ENCODE assay signal across 21 mouse cellular contexts in genomic region chr16:4382406-4382805, GRCm38 (mm10). TPM values are rescaled to one million over a fixed set of nuclear protein-coding genes. Genes with fewer than 3 reads are reported as not detected.
DNase-seq lines count a peak whose midpoint lies in the region; ATAC-seq lines count a peak whose summit lies in the region.
"Had no signal": no experiment of that assay in that cellular context is flagged by ENCODE, and none has a peak within 500 bp of the region (broad histone marks: within the 10 kb centered on the region; RNA-seq: fewer than 3 reads in every experiment).

No protein-coding gene starts in this region.

- H3K4me2 ChIP-seq in forebrain, embryonic 15.5 days (replicated peaks): no peak overlapping the region
- no peak overlapping the region for H3K4me2 ChIP-seq in forebrain, embryonic 12.5 days
- H3K4me2 ChIP-seq in midbrain, embryonic 11.5 days: no peak overlapping the region
- H3K4me2 ChIP-seq in midbrain, embryonic 16.5 days (ENCODE audit: low read length): no peak overlapping the region
- H3K4me2 ChIP-seq: heart, embryonic 13.5 days; hindbrain, embryonic 12.5 days; hindbrain, embryonic 15.5 days; intestine, embryonic 15.5 days had no signal

- H3K36me3 ChIP-seq in forebrain, embryonic 15.5 days: no peaks in the 10 kb centered on the region
- H3K36me3 ChIP-seq in forebrain, embryonic 12.5 days (replicated peaks): no peaks in the 10 kb centered on the region
- H3K36me3 ChIP-seq in midbrain, embryonic 11.5 days (ENCODE audit: control insufficient read depth, insufficient read depth, low read length): no peaks in the 10 kb centered on the region
- H3K36me3 ChIP-seq in midbrain, embryonic 16.5 days (ENCODE audit: control insufficient read depth, insufficient read depth, low read length): no peaks in the 10 kb centered on the region
- H3K36me3 ChIP-seq: heart, embryonic 10.5 days; heart, embryonic 13.5 days; hindbrain, embryonic 12.5 days; hindbrain, embryonic 15.5 days; intestine, embryonic 15.5 days had no signal

- no peaks in the 10 kb centered on the region for H3K4me1 ChIP-seq in forebrain, embryonic 15.5 days
- H3K4me1 ChIP-seq in forebrain, embryonic 12.5 days: no peaks in the 10 kb centered on the region
- H3K4me1 ChIP-seq in midbrain, embryonic 11.5 days (ENCODE audit: control insufficient read depth, insufficient read depth, low read length): no peaks in the 10 kb centered on the region
- H3K4me1 ChIP-seq in midbrain, embryonic 16.5 days (ENCODE audit: control insufficient read depth, insufficient read depth, low read length): no peaks in the 10 kb centered on the region
- H3K4me1 ChIP-seq: hindbrain, embryonic 12.5 days; hindbrain, embryonic 15.5 days had no signal

- WGBS in forebrain, embryonic 15.5 days: 90% methylated on average over 3 of the region's 3 CpGs
- WGBS in forebrain, embryonic 12.5 days: 95% methylated on average over 3 of the region's 3 CpGs
- WGBS in midbrain, embryonic 11.5 days: 91% methylated on average over 3 of the region's 3 CpGs
- WGBS in midbrain, embryonic 16.5 days: 87% methylated on average over 3 of the region's 3 CpGs

- H3K27ac ChIP-seq in forebrain, embryonic 15.5 days (replicated peaks): 0 out of 2 replicates have a peak overlapping the region, but pooled peaks have one; percentile 19
- H3K27ac ChIP-seq in forebrain, embryonic 12.5 days: no peak overlapping the region
- H3K27ac ChIP-seq in midbrain, embryonic 11.5 days (ENCODE audit: low read depth, low read length): no peak overlapping the region
- no peak overlapping the region for H3K27ac ChIP-seq in midbrain, embryonic 16.5 days (ENCODE audit: low read length)
- H3K27ac ChIP-seq: heart, embryonic 10.5 days; heart, embryonic 13.5 days; hindbrain, embryonic 12.5 days; hindbrain, embryonic 15.5 days had no signal

- peak; percentile 85 for DNase-seq in heart, adult 11 months
- no peak for DNase-seq in heart, adult 8-10 months (ENCODE audit: low spot score)
- peak; percentile 51 for DNase-seq in midbrain, embryonic 11.5 days (ENCODE audit: low spot score, missing footprints)
- no peak for DNase-seq in thymus, postnatal 10 days (ENCODE audit: low spot score in 2 of 2)
- DNase-seq: adrenal gland, adult 8-10 months; adrenal gland, postnatal 25 days; cerebellum, adult 18-20 months; cerebellum, adult 9-10 months; cerebellum, postnatal 14 days; gastrocnemius, postnatal 10 days; gastrocnemius, postnatal 36 days had no signal

- H3K9me3 ChIP-seq in forebrain, embryonic 15.5 days: no peaks in the 10 kb centered on the region
- no peaks in the 10 kb centered on the region for H3K9me3 ChIP-seq in forebrain, embryonic 12.5 days
- no peaks in the 10 kb centered on the region for H3K9me3 ChIP-seq in midbrain, embryonic 11.5 days (ENCODE audit: control insufficient read depth, low read length)
- H3K9me3 ChIP-seq in midbrain, embryonic 16.5 days (replicated peaks; ENCODE audit: control insufficient read depth, low read length, poor library complexity, severe bottlenecking): no peaks in the 10 kb centered on the region
- H3K9me3 ChIP-seq: heart, embryonic 10.5 days; heart, embryonic 13.5 days; hindbrain, embryonic 12.5 days; hindbrain, embryonic 15.5 days; intestine, embryonic 15.5 days had no signal

- no peak overlapping the region for H3K9ac ChIP-seq in forebrain, embryonic 15.5 days (replicated peaks)
- no peak overlapping the region for H3K9ac ChIP-seq in forebrain, embryonic 12.5 days
- H3K9ac ChIP-seq in midbrain, embryonic 11.5 days (ENCODE audit: low read length): no peak overlapping the region
- no peak overlapping the region for H3K9ac ChIP-seq in midbrain, embryonic 16.5 days (ENCODE audit: low read depth, low read length)
- H3K9ac ChIP-seq: heart, embryonic 13.5 days; hindbrain, embryonic 12.5 days; hindbrain, embryonic 15.5 days; intestine, embryonic 15.5 days had no signal

- H3K4me3 ChIP-seq in forebrain, embryonic 15.5 days: no peak overlapping the region
- H3K4me3 ChIP-seq in forebrain, embryonic 12.5 days (replicated peaks): no peak overlapping the region
- H3K4me3 ChIP-seq in midbrain, embryonic 11.5 days (ENCODE audit: low read depth, low read length): no peak overlapping the region
- H3K4me3 ChIP-seq in midbrain, embryonic 16.5 days (ENCODE audit: low read depth, low read length): no peak overlapping the region
- H3K4me3 ChIP-seq: heart, embryonic 10.5 days; heart, embryonic 13.5 days; hindbrain, embryonic 12.5 days; hindbrain, embryonic 15.5 days; intestine, embryonic 15.5 days had no signal

- ATAC-seq in forebrain, embryonic 15.5 days (replicated peaks): no peak
- ATAC-seq in forebrain, embryonic 12.5 days (ENCODE audit: low FRiP score): no peak
- ATAC-seq in midbrain, embryonic 11.5 days (ENCODE audit: low FRiP score): no peak
- ATAC-seq in midbrain, embryonic 16.5 days: no peak
- ATAC-seq: activated CD4-positive, CD25-positive, alpha-beta regulatory T cell, adult 4 months; forebrain, embryonic 16.5 days; intestine, embryonic 15.5 days had no signal

- H3K27me3 ChIP-seq in forebrain, embryonic 15.5 days: no peaks in the 10 kb centered on the region
- H3K27me3 ChIP-seq in forebrain, embryonic 12.5 days: no peaks in the 10 kb centered on the region
- H3K27me3 ChIP-seq in midbrain, embryonic 11.5 days (ENCODE audit: control insufficient read depth, insufficient read depth, low read length): no peaks in the 10 kb centered on the region
- H3K27me3 ChIP-seq in midbrain, embryonic 16.5 days (ENCODE audit: control insufficient read depth, insufficient read depth, low read depth, low read length): no peaks in the 10 kb centered on the region
- H3K27me3 ChIP-seq: heart, embryonic 13.5 days; hindbrain, embryonic 12.5 days; hindbrain, embryonic 15.5 days; intestine, embryonic 15.5 days had no signal

RNA-seq across cellular contexts. Expression of gene Adcy9, which starts 37.9 kb away (rescaled TPM):
- 2.6 and 2.7 TPM in 2 replicates for polyA plus RNA-seq in forebrain, embryonic 15.5 days (2015; fragmentation: Nextera tagmentation; extraction: Ambion mirVana)
- 1.4 and 1.8 TPM in 2 replicates for polyA plus RNA-seq in forebrain, embryonic 12.5 days (2016; fragmentation: Nextera tagmentation; extraction: Ambion mirVana)
- total RNA-seq in heart, adult 8-10 months (2022): 10 to 100 TPM; 21.7 to 24.0 (median 23.2) TPM
- 1.2 and 1.3 TPM in 2 replicates for polyA plus RNA-seq in midbrain, embryonic 11.5 days (2014; fragmentation: Nextera tagmentation; extraction: Ambion mirVana)
- 4.0 and 4.3 TPM in 2 replicates for polyA plus RNA-seq in midbrain, embryonic 16.5 days (2015; fragmentation: Nextera tagmentation; extraction: Ambion mirVana)

Comparison
In these comparisons a context has a peak if more than half of its experiments do, and no peak if none do; other contexts are left out.
1. DNase-seq: peak in heart, adult 11 months (single experiment) and midbrain, embryonic 11.5 days (single experiment); none in heart, adult 8-10 months (single experiment) and thymus, postnatal 10 days (0 of 2).